Mouse (Mus musculus): ENCODE data around the gene Mybpc2. TPM values are rescaled to one million over a fixed set of nuclear protein-coding genes. Genes with fewer than 3 reads are reported as not detected.

Mybpc2 gene
- polyA plus RNA-seq, 1 experiment from 2014 or later: 0.14 TPM

DNA sequence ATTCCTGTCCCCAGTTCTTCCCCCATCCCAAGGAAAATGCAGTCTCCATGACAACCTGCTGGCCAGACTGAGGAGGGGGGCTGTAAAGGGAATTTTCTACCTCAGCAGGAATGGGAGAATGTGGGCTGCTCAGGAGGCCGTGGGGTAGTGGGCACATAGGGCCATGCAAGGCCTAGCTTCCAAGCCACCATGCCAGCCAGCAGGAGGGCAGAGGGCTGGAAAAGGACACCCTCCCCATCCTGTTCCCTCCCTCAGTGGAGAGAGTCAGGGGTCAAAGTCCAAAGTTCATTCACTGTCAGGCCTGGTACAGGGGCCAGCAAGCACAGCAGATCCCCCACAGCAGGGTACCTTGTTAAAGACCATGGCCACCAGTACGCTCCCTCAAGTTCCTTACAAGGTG lies 59.3 kb downstream of the Mybpc2 start, which contains the start of gene Aspdh:
TSS of gene Aspdh (plus strand) at position 281 of the 400 bp plus-strand sequence.
- H3K36me3 ChIP-seq: peaks cover 38% of the 10 kb centered on the region
- 29% methylated on average over 2 of the region's 2 CpGs for WGBS
- ATAC-seq (ENCODE audit: low FRiP score): no peak
- no peaks in the 10 kb centered on the region; the same call in 1 of the 2 replicates for H3K27me3 ChIP-seq (replicated peaks)
- 0 out of 2 replicates have a peak within 1 kb of the TSS, but pooled peaks have one; percentile 17 for H3K9ac ChIP-seq (replicated peaks)
- H3K4me1 ChIP-seq: peaks cover 61% of the 10 kb centered on the region
- H3K9me3 ChIP-seq (replicated peaks): no peaks in the 10 kb centered on the region
- peak within 1 kb of the TSS; percentile 91 for H3K27ac ChIP-seq (replicated peaks)
- no peak within 1 kb of the TSS for H3K4me2 ChIP-seq
- no peak within 1 kb of the TSS for H3K4me3 ChIP-seq (replicated peaks)

DNA sequence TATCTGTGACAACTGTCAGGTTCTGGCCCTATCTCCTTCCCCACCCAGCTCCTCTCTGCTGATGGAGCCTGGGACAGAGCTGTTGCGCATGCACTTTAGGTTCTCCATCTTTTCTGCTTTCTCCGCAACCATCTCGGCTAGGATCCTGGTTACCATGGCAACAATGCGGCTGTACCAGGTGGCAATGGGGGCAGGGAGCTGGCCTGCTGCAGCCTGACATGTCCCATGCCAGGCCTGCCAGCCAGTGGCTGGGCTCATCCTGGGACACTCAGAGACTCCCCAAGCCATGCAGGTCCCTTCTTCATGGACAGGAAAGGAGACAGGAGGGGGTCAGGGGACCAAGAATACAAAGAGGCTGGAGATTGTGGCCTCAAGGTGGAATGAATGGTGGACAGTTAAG lies 59.9 kb downstream of the Mybpc2 start:
- no peak overlapping the region for H3K9ac ChIP-seq (replicated peaks)
- peaks cover 57% of the 10 kb centered on the region for H3K4me1 ChIP-seq
- H3K36me3 ChIP-seq: peaks cover 44% of the 10 kb centered on the region
- no peak overlapping the region for H3K4me2 ChIP-seq
- H3K9me3 ChIP-seq (replicated peaks): no peaks in the 10 kb centered on the region
- peak overlapping the region; percentile 91 for H3K27ac ChIP-seq (replicated peaks)
- 8% methylated on average over 4 of the region's 4 CpGs for WGBS
- ATAC-seq (ENCODE audit: low FRiP score): no peak
- no peak overlapping the region for H3K4me3 ChIP-seq (replicated peaks)
- no peaks in the 10 kb centered on the region; the same call in 1 of the 2 replicates for H3K27me3 ChIP-seq (replicated peaks)

DNA sequence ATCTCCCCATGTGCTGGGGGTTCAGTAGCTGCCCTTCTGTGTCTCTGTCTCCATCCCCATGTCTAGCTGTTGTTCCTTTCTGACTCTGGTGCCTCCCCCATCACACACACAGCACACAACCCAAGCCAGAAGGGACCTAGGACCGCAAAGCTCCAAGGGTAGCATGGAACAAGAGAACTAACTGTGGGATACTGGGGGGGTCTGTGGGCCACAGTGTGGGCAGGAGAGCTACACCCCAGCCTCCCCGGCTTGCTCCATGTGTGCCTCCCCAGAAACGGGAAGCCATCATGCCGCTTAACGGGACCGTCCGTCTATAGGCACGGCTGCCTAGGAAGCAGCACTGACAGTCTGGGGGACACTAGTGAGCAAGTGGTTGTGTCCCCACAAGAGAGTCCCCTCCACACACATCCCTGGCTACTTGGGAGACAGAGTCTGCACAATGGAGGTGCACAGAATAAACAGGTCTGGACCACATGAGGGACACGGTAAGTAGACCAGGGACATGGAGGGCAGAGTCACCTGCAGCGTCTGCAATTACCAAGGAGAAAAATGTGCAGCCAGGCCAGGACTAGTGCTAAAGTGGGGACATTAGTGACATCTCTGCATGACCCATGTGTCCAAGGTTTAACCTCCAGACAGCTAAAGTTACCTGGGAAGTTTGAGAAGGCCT lies 60.8 kb downstream of the Mybpc2 start:
- no peaks in the 10 kb centered on the region for H3K9me3 ChIP-seq (replicated peaks)
- ATAC-seq (ENCODE audit: low FRiP score): no peak
- H3K27ac ChIP-seq (replicated peaks): peak overlapping the region; percentile 91
- peaks cover 50% of the 10 kb centered on the region for H3K36me3 ChIP-seq
- peaks cover 49% of the 10 kb centered on the region for H3K4me1 ChIP-seq
- H3K27me3 ChIP-seq (replicated peaks): no peaks in the 10 kb centered on the region; the same call in 1 of the 2 replicates
- no peak overlapping the region for H3K4me3 ChIP-seq (replicated peaks)
- no peak overlapping the region for H3K4me2 ChIP-seq
- 79% methylated on average over 10 of the region's 10 CpGs for whole genome bisulfite sequencing
- H3K9ac ChIP-seq (replicated peaks): 0 out of 2 replicates have a peak overlapping the region, but pooled peaks have one; percentile 17

DNA sequence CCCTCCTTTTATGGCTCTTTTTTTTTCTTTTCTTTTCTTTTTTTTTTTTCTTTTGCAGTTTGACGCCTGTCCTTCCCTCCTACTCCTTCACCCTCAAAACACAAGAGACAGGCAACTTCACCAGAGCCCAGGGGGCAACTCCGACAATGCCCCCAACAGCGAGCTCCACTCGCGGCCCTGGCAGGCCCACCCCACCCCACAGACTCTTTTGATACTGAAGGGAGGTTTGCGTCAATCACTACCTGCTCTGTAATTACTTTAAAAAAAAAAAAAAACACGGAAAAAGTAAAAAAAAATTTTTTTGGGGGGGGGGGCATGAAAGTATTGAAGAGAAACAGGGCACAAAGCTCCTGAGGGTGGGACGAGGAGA lies 61.4 kb downstream of the Mybpc2 start:
- no peak overlapping the region for H3K4me3 ChIP-seq (replicated peaks)
- H3K36me3 ChIP-seq: peaks cover 57% of the 10 kb centered on the region
- H3K27me3 ChIP-seq (replicated peaks): no peaks in the 10 kb centered on the region; the same call in 1 of the 2 replicates
- H3K4me2 ChIP-seq: no peak overlapping the region
- 38% methylated on average over 8 of the region's 8 CpGs for WGBS
- no peak for ATAC-seq (ENCODE audit: low FRiP score)
- H3K9me3 ChIP-seq (replicated peaks): no peaks in the 10 kb centered on the region
- peak overlapping the region; percentile 91 for H3K27ac ChIP-seq (replicated peaks)
- peaks cover 44% of the 10 kb centered on the region for H3K4me1 ChIP-seq
- no peak overlapping the region for H3K9ac ChIP-seq (replicated peaks)

DNA sequence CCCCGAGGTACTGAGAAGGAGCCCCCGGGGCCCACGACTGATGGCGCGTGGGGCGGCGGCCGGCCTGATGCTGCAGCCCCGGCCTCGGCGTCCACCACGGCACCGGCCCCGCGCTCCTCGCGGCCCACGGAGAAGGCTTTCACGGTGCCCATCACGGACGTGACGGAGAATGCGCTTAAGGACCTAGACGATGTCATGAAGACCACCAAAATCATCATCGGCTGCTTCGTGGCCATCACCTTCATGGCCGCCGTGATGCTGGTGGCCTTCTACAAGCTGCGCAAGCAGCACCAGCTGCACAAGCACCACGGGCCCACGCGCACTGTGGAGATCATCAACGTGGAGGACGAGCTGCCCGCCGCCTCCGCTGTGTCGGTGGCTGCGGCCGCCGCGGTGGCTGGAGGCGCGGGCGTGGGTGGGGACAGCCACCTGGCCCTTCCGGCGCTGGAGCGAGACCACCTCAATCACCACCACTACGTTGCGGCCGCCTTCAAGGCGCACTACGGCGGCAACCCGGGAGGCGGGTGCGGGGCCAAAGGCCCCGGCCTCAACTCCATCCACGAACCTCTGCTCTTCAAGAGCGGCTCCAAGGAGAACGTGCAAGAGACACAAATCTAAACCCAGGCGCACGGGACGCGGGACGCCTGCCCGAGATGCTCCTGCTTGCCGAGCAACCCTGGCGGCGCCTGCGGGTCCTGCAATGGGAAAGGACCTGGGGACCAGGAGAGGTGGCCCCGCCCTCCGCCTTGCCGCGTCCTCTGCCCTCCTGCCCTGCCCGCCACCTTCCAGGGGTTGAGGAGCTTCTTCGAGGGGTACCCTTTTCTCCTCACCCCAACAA lies 62.0 kb downstream of the Mybpc2 start:
- Histone ChIP-seq H3K4me3 (replicated peaks) (no peak overlapping the region), H3K9ac (replicated peaks) (no peak overlapping the region), H3K27ac (replicated peaks) (no peak overlapping the region; the same call in 1 of the 2 replicates), H3K4me2 (peak overlapping the region; percentile 11; the same call in 1 of the 2 replicates), H3K36me3 (peaks cover 62% of the 10 kb centered on the region), H3K4me1 (peaks cover 42% of the 10 kb centered on the region), H3K27me3 (replicated peaks) (no peaks in the 10 kb centered on the region; the same call in 1 of the 2 replicates), H3K9me3 (replicated peaks) (no peaks in the 10 kb centered on the region)
- 22% methylated on average over 75 of the region's 77 CpGs for WGBS
- ATAC-seq (ENCODE audit: low FRiP score): no peak

DNA sequence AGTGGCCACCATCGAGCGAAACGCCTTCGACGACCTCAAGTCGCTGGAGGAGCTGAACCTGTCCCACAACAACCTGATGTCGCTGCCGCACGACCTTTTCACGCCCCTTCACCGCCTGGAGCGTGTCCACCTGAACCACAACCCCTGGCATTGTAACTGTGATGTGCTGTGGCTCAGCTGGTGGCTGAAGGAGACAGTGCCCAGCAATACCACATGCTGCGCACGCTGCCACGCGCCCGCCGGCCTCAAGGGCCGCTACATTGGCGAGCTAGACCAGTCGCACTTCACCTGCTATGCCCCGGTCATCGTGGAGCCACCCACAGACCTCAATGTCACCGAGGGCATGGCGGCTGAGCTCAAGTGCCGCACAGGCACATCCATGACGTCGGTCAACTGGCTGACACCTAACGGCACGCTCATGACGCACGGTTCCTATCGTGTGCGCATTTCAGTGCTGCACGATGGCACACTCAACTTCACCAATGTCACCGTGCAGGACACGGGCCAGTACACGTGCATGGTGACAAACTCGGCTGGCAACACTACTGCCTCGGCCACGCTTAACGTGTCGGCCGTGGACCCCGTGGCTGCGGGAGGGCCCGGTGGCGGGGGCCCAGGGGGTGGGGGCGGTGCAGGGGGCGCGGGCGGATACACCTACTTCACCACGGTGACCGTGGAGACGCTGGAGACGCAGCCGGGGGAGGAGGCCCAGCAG lies 62.8 kb downstream of the Mybpc2 start:
- Histone ChIP-seq H3K9me3 (replicated peaks) (no peaks in the 10 kb centered on the region), H3K36me3 (peaks cover 70% of the 10 kb centered on the region), H3K27me3 (replicated peaks) (no peaks in the 10 kb centered on the region; the same call in 1 of the 2 replicates), H3K27ac (replicated peaks) (no peak overlapping the region), H3K4me3 (replicated peaks) (no peak overlapping the region), H3K4me2 (no peak overlapping the region), H3K4me1 (peaks cover 34% of the 10 kb centered on the region), H3K9ac (replicated peaks) (no peak overlapping the region)
- WGBS: 60% methylated on average over 55 of the region's 57 CpGs
- no peak for ATAC-seq (ENCODE audit: low FRiP score)

DNA sequence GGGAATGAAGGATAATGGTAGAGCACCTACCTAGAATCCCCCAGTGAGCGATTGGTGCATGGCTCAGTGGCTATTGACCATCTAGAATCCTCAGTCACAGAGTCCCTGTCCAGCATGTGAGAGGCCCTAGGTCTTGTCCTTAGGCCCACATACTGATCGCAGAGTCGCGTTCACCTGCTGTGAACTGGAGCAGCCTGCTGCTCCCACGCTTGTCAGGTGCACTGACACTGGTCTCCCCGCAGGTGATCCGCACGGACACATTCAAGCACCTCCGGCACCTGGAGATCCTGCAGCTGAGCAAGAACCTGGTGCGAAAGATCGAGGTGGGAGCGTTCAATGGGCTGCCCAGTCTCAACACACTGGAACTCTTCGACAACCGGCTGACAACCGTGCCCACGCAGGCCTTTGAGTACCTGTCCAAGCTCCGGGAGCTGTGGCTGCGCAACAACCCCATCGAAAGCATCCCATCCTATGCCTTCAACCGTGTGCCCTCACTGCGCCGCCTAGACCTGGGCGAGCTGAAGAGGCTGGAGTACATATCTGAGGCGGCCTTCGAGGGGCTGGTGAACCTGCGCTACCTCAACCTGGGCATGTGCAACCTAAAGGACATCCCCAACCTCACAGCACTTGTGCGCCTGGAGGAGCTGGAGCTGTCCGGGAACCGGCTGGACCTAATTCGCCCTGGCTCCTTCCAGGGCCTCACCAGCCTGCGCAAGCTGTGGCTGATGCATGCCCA lies 63.5 kb downstream of the Mybpc2 start:
- Histone ChIP-seq H3K36me3 (peaks cover 74% of the 10 kb centered on the region), H3K9me3 (replicated peaks) (no peaks in the 10 kb centered on the region), H3K27ac (replicated peaks) (no peak overlapping the region), H3K4me3 (replicated peaks) (no peak overlapping the region), H3K4me1 (peaks cover 33% of the 10 kb centered on the region), H3K9ac (replicated peaks) (no peak overlapping the region), H3K27me3 (replicated peaks) (no peaks in the 10 kb centered on the region; the same call in 1 of the 2 replicates), H3K4me2 (no peak overlapping the region)
- WGBS: 75% methylated on average over 31 of the region's 31 CpGs
- no peak for ATAC-seq (ENCODE audit: low FRiP score)

DNA sequence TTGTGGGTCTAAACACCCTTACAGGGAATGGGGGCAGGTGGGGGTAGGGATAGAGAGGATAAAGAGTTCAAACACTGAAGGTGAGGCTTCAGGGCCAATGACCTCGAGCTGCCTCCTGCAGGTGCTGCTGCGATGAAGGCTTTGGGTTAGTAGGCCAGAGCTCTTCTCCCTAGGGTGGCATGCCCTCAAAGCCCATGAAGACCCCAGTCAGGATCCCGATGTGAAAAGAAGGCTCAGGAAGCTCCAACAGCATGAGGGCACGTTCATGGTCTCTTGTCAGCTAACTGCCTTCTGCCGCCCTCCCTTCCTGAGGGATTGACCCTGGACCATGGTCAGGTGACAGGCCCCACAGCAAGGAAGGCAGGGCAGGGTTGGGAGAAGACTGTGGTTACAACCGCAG lies 64.4 kb downstream of the Mybpc2 start:
- H3K4me1 ChIP-seq: peaks cover 27% of the 10 kb centered on the region
- no peaks in the 10 kb centered on the region for H3K9me3 ChIP-seq (replicated peaks)
- H3K4me2 ChIP-seq: no peak overlapping the region
- no peak for ATAC-seq (ENCODE audit: low FRiP score)
- H3K4me3 ChIP-seq (replicated peaks): no peak overlapping the region
- H3K9ac ChIP-seq (replicated peaks): no peak overlapping the region
- no peak overlapping the region for H3K27ac ChIP-seq (replicated peaks)
- H3K36me3 ChIP-seq: peaks cover 74% of the 10 kb centered on the region
- WGBS: 75% methylated on average over 6 of the region's 6 CpGs
- H3K27me3 ChIP-seq (replicated peaks): no peaks in the 10 kb centered on the region; the same call in 1 of the 2 replicates

DNA sequence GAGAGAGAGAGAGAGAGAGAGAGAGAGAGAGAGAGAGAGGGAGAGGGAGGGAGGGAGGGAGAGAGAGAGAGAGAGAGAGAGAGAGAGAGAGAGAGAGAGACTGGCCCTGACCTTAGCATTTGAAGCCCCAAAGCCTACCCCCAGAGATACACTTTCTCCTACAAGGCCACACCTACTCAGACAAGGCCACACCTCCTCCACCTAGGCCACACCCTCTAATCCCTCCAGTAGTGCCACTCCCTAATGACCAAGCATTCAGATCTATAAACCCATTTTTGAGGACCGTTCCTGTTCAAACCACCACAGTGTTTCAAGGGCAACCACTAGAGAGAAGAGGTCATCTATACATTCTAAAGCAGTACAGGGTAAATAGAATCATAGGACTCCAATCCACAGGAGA lies 68.2 kb downstream of the Mybpc2 start:
- 93% methylated on average over 1 of the region's 1 CpGs for WGBS
- Histone ChIP-seq H3K9me3 (replicated peaks) (no peaks in the 10 kb centered on the region), H3K4me2 (no peak overlapping the region), H3K27me3 (replicated peaks) (no peaks in the 10 kb centered on the region), H3K4me1 (peaks cover 20% of the 10 kb centered on the region), H3K9ac (replicated peaks) (no peak overlapping the region), H3K4me3 (replicated peaks) (no peak overlapping the region), H3K36me3 (peaks cover 56% of the 10 kb centered on the region), H3K27ac (replicated peaks) (no peak overlapping the region)
- no peak for ATAC-seq (ENCODE audit: low FRiP score)

DNA sequence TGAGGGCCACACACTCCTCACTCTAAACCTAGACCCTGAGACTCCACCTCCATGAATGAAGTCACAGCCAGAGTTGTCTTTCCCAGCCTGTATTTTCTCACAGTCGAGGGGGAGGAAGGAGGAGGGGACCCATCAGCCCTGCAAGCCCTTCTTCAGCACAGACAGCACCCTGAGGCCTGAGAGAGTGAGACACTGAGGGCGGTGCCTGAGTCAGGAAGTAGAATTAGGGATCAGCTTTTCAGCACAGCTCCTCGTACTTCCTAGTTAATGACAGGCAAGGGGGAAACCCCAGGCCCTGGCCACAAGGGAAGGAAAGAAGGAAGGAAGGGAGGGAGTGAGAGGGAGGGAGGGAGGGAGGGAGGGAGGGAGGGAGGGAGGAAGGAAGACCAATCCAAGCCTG lies 71.2 kb downstream of the Mybpc2 start:
- WGBS: 13% methylated on average over 3 of the region's 3 CpGs
- H3K27ac ChIP-seq (replicated peaks): no peak overlapping the region
- H3K9me3 ChIP-seq (replicated peaks): no peaks in the 10 kb centered on the region
- no peak overlapping the region for H3K9ac ChIP-seq (replicated peaks)
- H3K36me3 ChIP-seq: peaks cover 51% of the 10 kb centered on the region
- H3K4me2 ChIP-seq: no peak overlapping the region
- 0 out of 2 replicates have a peak, but pooled peaks have one; percentile 13 for ATAC-seq (ENCODE audit: low FRiP score)
- H3K4me1 ChIP-seq: peaks cover 45% of the 10 kb centered on the region
- H3K4me3 ChIP-seq (replicated peaks): no peak overlapping the region
- no peaks in the 10 kb centered on the region for H3K27me3 ChIP-seq (replicated peaks)
